Mouse (Mus musculus): Measurements from ENCODE around the gene Icam2.

GRCm38 (mm10) chr11:106437543-106437942 is 49.7 kb upstream of the Icam2 start:
- TF ChIP-seq POLR2A (IDR thresholded peaks at IDR 0.05; ENCODE audit: borderline replicate concordance, low read depth, low read length): no peak
- TF ChIP-seq CTCF (IDR thresholded peaks at IDR 0.05; ENCODE audit: low read depth, low read length): no peak

Measured in bone marrow macrophage, adult 2 months (primary cell).